25 mouse cellular contexts compared by ENCODE assay signal in genomic region chr8:92420666-92421065, GRCm38 (mm10).
"Had no signal": no experiment of that assay in that cellular context is flagged by ENCODE, and none has a peak within 500 bp of the region (broad histone marks: within the 10 kb centered on the region; RNA-seq: fewer than 3 reads in every experiment).

No protein-coding gene starts in this region.

- DNase-seq: gastrocnemius, postnatal 10 days; heart, adult 2 months; heart, postnatal 10 days; heart, postnatal 4 days; kidney, adult 18-20 months; kidney, adult 8-10 months; kidney, postnatal 10 days; kidney, postnatal 25 days; kidney, postnatal 4 days; liver; liver, embryonic 13.5 days; liver, postnatal 0 days had no signal

- H3K36me3 ChIP-seq: heart, embryonic 12.5 days; hindbrain, embryonic 10.5 days; hindbrain, embryonic 12.5 days; intestine, embryonic 15.5 days; limb, embryonic 10.5 days; limb, embryonic 12.5 days; liver, embryonic 13.5 days; liver, embryonic 15.5 days had no signal

- H3K4me3 ChIP-seq: heart, adult 2 months; heart, embryonic 12.5 days; hindbrain, embryonic 10.5 days; hindbrain, embryonic 12.5 days; intestine, embryonic 15.5 days; layer of hippocampus, adult 2 months; limb, embryonic 10.5 days; limb, embryonic 12.5 days; liver, embryonic 13.5 days; liver, embryonic 15.5 days had no signal

- H3K27me3 ChIP-seq: hindbrain, embryonic 12.5 days; intestine, embryonic 15.5 days; liver, embryonic 13.5 days; liver, embryonic 15.5 days had no signal

- H3K4me2 ChIP-seq: heart, embryonic 12.5 days; hindbrain, embryonic 12.5 days; hindbrain, embryonic 14.5 days; intestine, embryonic 15.5 days; limb, embryonic 12.5 days; liver, embryonic 11.5 days; liver, embryonic 13.5 days; liver, embryonic 15.5 days had no signal

- ATAC-seq: hindbrain, embryonic 16.5 days; inflammation-experienced regulatory T-cells, adult 6 months; intestine, embryonic 15.5 days; intestine, postnatal 0 days; liver, postnatal 0 days had no signal

- H3K27ac ChIP-seq: heart, adult 2 months; hindbrain, embryonic 10.5 days; hindbrain, embryonic 12.5 days; hindbrain, embryonic 14.5 days; intestine, embryonic 15.5 days; layer of hippocampus, adult 2 months; limb, embryonic 10.5 days; limb, embryonic 12.5 days; liver, embryonic 13.5 days; liver, embryonic 15.5 days had no signal

- H3K4me1 ChIP-seq: hindbrain, embryonic 12.5 days; intestine, embryonic 15.5 days; limb, embryonic 10.5 days; limb, embryonic 12.5 days; liver, embryonic 13.5 days; liver, embryonic 15.5 days had no signal

- H3K9me3 ChIP-seq: heart, embryonic 12.5 days; hindbrain, embryonic 10.5 days; hindbrain, embryonic 12.5 days; intestine, embryonic 15.5 days; limb, embryonic 10.5 days; limb, embryonic 12.5 days; liver, embryonic 13.5 days; liver, embryonic 15.5 days had no signal

- H3K9ac ChIP-seq: heart, embryonic 12.5 days; hindbrain, embryonic 12.5 days; hindbrain, embryonic 14.5 days; intestine, embryonic 15.5 days; limb, embryonic 12.5 days; liver, embryonic 13.5 days; liver, embryonic 15.5 days; liver, postnatal 0 days had no signal
